Mouse (Mus musculus): ENCODE data around the gene Sept6. TPM values are rescaled to one million over a fixed set of nuclear protein-coding genes. Genes with fewer than 3 reads are reported as not detected.

The Sept6 gene
- polyA plus RNA-seq, 1 experiment from 2014 or later, result 65.5 TPM

DNA sequence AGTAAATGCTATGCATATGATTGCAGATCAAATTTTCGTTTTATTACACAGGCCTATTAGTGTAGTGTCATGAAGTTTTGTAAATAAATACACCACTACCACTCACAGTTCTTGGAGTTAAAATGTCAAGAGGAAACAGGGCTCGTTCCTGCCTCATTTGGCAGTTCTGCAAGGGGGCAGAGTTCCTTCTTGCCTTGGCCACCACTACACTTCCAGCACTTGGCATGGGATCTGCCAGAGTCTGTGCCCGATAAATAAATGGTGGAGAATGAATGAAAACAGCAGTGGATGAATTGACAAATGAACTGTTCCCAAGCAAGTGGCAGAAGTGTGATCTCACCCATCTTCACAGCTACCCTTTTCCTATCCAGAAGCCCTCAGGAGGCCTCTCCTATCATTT, 6.6 kb downstream of the Sept6 start:
- H3K27me3 ChIP-seq (replicated peaks), result no peaks in the 10 kb centered on the region
- 70% methylated on average over 3 of the region's 3 CpGs for WGBS
- no peak overlapping the region for H3K9ac ChIP-seq
- no peak overlapping the region for H3K4me2 ChIP-seq (replicated peaks)
- no peak for ATAC-seq (ENCODE audit: low FRiP score, low read depth)
- no peak overlapping the region for H3K4me3 ChIP-seq
- no peaks in the 10 kb centered on the region for H3K36me3 ChIP-seq
- no peak overlapping the region for H3K27ac ChIP-seq
- no peaks in the 10 kb centered on the region for H3K9me3 ChIP-seq
- H3K4me1 ChIP-seq, result 0 out of 2 replicates have a peak, but pooled peaks cover 3% of the 10 kb centered on the region

DNA sequence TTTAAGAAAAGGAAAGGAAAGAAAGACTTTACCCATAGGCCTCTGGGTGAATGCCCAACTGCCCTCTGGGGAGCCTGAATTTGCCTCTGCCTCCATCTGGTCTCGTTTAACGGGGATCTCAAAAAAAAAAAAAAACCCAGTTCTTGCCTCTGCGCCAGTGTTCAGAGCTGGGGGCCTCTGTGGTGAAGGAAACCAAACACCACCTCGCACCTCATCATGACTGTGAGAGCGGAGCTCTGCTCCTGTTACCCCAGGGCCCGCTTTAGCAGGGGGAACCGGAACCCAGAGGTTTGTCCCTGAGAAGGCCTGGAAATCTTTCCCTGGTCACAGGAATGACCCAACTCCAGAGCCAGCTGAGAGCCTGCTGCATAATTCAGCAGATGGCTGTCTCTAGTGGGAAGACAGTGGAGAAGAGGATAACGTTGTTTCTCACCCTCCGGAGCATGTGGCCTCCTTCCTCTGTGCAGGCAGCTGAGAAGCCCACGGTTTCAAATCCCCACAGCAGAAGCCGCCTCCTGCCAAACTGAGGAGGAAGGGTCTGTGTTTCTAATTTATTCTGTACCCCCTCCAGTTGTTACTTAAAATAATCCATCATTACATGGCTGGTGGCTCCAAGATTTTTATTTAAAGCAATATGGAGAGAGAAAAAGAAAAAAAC, 7.8 kb downstream of the Sept6 start:
- no peak for ATAC-seq (ENCODE audit: low FRiP score, low read depth)
- Histone ChIP-seq H3K4me3 (no peak overlapping the region), H3K4me2 (replicated peaks) (peak overlapping the region; percentile 7; the same call in 1 of the 2 replicates), H3K27me3 (replicated peaks) (no peaks in the 10 kb centered on the region), H3K9ac (no peak overlapping the region), H3K36me3 (no peaks in the 10 kb centered on the region), H3K9me3 (no peaks in the 10 kb centered on the region), H3K27ac (no peak overlapping the region), H3K4me1 (0 out of 2 replicates have a peak, but pooled peaks cover 3% of the 10 kb centered on the region)
- 62% methylated on average over 11 of the region's 11 CpGs for WGBS

DNA sequence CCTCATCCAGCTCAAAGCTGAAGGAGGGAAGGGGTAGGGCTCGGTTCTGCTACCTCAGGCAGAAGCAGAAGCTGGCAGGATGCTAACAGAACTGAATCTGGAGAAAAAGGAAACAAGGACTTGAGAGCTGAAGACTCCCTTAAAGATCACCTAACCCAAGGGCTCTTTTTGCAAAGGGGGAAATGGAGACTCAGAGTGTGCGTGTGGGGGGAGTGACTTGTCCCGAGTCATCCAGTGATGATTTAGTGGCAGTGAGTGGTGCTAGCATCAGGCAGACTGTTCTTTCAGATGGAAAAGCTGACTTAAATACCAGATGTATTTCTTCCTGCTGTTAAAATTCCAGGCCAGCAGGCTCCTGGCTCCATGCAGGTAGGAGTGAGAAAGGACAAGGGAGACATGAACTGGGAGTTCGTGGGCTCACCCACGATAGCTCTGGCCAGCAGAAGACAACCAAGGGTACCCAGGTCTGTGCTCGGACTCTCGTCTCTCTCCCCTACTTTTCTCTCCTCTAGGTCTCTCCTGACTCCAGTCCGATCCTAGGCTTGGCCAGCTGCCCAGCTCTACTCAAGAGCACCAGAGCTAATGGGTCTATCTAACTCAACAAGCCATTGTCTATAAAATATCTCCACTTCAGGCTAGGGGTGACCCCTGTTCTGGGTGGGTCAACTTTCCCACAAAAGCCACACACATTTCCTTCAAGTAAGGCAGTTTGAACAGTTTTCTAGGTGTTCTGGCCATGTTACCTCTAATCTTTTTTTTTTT, 8.5 kb downstream of the Sept6 start:
- no peak overlapping the region for H3K4me3 ChIP-seq
- ATAC-seq (ENCODE audit: low FRiP score, low read depth), result no peak
- H3K9ac ChIP-seq, result no peak overlapping the region
- 61% methylated on average over 8 of the region's 8 CpGs for WGBS
- 0 out of 2 replicates have a peak, but pooled peaks cover 3% of the 10 kb centered on the region for H3K4me1 ChIP-seq
- no peak overlapping the region for H3K27ac ChIP-seq
- no peaks in the 10 kb centered on the region for H3K9me3 ChIP-seq
- H3K4me2 ChIP-seq (replicated peaks), result no peak overlapping the region
- H3K27me3 ChIP-seq (replicated peaks), result no peaks in the 10 kb centered on the region
- H3K36me3 ChIP-seq, result no peaks in the 10 kb centered on the region

DNA sequence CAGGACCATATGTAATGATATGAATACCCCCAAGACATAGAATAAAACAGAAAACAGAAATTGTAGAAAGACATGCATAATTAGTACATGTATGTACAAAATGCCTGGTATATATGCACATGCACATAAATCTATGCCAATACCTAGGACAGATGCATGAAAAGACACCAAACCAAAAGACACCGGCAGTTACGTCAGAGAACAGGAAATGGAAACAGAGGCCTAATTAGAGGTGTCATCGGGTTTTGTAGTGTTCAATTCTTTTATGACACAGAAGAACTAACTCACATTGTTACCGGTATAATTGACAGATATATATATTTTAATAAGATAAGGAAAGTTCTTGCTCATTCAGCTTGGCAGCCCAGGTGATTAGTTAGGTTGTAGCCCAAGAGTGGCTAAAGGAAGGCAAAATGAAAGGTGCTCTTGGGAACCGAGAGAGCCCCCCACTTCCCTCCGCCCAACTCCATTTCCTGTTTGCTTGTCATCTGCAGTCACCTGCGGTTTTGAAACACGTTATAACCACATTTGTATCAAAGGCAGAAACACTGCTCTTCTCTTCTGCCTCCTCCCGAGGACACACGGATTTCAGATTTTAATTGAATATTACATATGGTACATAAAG, 10.9 kb downstream of the Sept6 start:
- Histone ChIP-seq H3K4me2 (replicated peaks) (no peak overlapping the region), H3K27me3 (replicated peaks) (no peaks in the 10 kb centered on the region)
- 86% methylated on average over 10 of the region's 10 CpGs for WGBS

DNA sequence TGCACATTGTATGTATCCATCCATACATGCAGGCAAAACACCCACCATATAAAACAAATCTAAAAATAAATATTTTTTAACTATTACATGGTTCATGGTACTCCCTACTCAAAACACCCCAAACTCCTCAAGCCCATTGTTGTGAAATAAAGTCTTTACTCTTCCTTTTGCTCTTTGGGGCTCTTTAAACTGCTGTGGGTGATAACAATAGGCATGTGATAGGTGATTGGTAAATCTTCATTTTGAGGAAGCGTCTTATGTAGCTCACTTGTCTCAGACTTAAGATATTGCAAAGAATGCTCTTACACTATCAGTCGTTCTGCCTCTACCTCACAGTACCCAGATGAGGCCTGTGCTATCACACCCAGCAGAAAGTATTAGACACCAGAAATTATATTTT, 13.7 kb downstream of the Sept6 start:
- Histone ChIP-seq H3K9me3 (no peaks in the 10 kb centered on the region), H3K27me3 (replicated peaks) (no peaks in the 10 kb centered on the region), H3K4me1 (no peaks in the 10 kb centered on the region), H3K4me3 (no peak overlapping the region), H3K27ac (no peak overlapping the region), H3K9ac (no peak overlapping the region), H3K36me3 (no peaks in the 10 kb centered on the region), H3K4me2 (replicated peaks) (no peak overlapping the region)
- 85% methylated on average over 2 of the region's 2 CpGs for WGBS
- ATAC-seq (ENCODE audit: low FRiP score, low read depth), result no peak

More for the DNA sequence above, 10.9 kb downstream of the Sept6 start:
- Histone ChIP-seq H3K36me3 (no peaks in the 10 kb centered on the region), H3K4me1 (0 out of 2 replicates have a peak, but pooled peaks cover 3% of the 10 kb centered on the region), H3K9me3 (no peaks in the 10 kb centered on the region), H3K4me3 (no peak overlapping the region), H3K27ac (no peak overlapping the region), H3K9ac (no peak overlapping the region)
- no peak for ATAC-seq (ENCODE audit: low FRiP score, low read depth)

DNA sequence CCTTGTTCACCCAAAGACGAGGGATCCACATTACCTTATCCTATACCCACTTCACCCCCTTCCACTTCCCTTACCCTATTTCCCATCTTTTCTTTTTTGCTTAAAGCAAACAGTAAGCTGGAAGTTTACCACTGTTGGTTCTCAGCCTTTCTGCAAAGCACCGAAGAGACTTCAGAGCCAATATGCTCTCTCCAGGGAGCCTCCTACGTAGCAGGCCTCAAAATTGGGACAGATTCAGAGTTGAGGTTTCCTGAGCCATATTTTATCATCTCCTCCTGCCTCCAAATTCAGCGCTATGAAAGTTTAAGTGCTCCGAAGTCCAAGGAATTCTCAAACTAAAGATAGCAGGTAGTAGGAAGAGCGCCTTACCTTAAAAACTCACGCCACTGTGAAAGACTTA, 14.6 kb downstream of the Sept6 start:
- H3K4me3 ChIP-seq, result no peak overlapping the region
- no peak overlapping the region for H3K9ac ChIP-seq
- H3K4me2 ChIP-seq (replicated peaks), result no peak overlapping the region
- WGBS, result 89% methylated on average over 7 of the region's 7 CpGs
- H3K36me3 ChIP-seq, result no peaks in the 10 kb centered on the region
- H3K27ac ChIP-seq, result no peak overlapping the region
- no peaks in the 10 kb centered on the region for H3K4me1 ChIP-seq
- H3K9me3 ChIP-seq, result no peaks in the 10 kb centered on the region
- H3K27me3 ChIP-seq (replicated peaks), result no peaks in the 10 kb centered on the region
- no peak for ATAC-seq (ENCODE audit: low FRiP score, low read depth)

DNA sequence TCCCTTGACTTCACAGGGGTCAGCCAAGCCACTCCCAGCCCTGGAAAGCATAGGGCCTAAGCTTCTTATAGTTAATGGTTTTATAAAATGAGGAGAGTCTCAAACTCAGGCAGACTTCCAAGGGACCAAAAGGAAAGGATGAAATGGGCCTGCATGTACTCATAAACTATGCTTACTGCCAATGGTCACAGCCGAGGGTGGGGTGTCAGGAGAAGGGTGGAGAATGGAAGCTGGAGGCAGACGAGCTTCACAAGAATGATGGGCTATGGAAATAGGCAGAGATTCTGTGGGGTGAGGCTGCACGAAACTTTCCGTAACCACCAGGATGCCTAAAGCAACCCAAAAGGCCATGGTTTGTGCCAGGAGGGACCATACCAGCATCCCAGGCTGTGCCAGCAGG, 15.3 kb downstream of the Sept6 start:
- Histone ChIP-seq H3K4me2 (replicated peaks) (no peak overlapping the region), H3K27me3 (replicated peaks) (no peaks in the 10 kb centered on the region), H3K36me3 (no peaks in the 10 kb centered on the region), H3K9me3 (no peaks in the 10 kb centered on the region), H3K4me1 (no peaks in the 10 kb centered on the region), H3K4me3 (no peak overlapping the region), H3K27ac (no peak overlapping the region), H3K9ac (no peak overlapping the region)
- WGBS, result 88% methylated on average over 4 of the region's 4 CpGs
- no peak for ATAC-seq (ENCODE audit: low FRiP score, low read depth)

DNA sequence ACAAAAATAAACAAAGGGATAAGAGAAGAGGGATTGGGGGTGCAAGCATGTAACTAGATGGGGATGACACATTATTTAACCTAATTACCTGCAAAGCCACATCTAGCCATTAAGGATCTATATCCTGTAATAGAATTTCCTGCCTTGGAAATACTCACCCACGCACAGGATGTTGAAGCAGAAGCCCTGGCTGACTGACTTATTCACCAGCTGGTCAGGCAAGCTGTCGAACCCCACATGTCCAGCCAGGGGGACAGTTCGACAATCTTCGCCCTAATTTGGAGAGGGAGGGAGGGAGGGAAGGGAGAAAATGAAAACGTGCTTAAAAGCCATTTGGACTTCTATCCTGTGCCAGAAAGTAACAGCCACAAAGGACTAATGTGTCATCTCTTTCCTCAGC, 16.7 kb downstream of the Sept6 start:
- H3K27ac ChIP-seq, result no peak overlapping the region
- ATAC-seq (ENCODE audit: low FRiP score, low read depth), result no peak
- H3K27me3 ChIP-seq (replicated peaks), result no peaks in the 10 kb centered on the region
- H3K36me3 ChIP-seq, result no peaks in the 10 kb centered on the region
- WGBS, result 76% methylated on average over 5 of the region's 5 CpGs
- H3K4me2 ChIP-seq (replicated peaks), result no peak overlapping the region
- H3K9me3 ChIP-seq, result no peaks in the 10 kb centered on the region
- H3K4me3 ChIP-seq, result no peak overlapping the region
- no peak overlapping the region for H3K9ac ChIP-seq
- no peaks in the 10 kb centered on the region for H3K4me1 ChIP-seq

DNA sequence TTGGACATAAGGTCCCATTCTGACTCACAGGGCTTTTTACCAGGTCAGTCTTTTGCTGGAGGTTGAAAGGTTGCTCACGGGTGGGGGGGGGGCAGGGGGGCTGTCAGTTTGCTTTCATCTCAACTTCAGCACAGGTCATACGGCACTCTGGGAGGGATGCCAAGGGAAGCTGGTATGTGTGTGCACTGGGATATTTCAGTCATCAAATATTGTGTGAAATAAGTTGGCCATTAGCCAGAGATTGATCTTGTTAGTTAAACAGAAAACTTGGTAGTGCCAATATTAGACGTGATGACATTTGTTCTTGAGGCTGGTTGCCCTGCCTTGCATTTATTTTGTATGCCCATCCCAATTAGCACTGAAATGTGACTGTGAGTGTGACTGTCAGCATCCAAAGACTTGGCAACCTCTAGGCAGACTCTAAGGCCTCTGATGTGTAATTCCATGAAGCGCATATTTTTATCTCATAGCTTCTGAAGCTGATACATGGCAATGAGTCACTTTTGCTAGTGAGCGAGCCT, 18.6 kb downstream of the Sept6 start:
- Histone ChIP-seq H3K9ac (no peak overlapping the region), H3K4me1 (no peaks in the 10 kb centered on the region), H3K27ac (no peak overlapping the region), H3K36me3 (no peaks in the 10 kb centered on the region), H3K9me3 (no peaks in the 10 kb centered on the region), H3K27me3 (replicated peaks) (no peaks in the 10 kb centered on the region), H3K4me3 (no peak overlapping the region), H3K4me2 (replicated peaks) (no peak overlapping the region)
- ATAC-seq (ENCODE audit: low FRiP score, low read depth), result no peak
- 83% methylated on average over 5 of the region's 5 CpGs for WGBS

DNA sequence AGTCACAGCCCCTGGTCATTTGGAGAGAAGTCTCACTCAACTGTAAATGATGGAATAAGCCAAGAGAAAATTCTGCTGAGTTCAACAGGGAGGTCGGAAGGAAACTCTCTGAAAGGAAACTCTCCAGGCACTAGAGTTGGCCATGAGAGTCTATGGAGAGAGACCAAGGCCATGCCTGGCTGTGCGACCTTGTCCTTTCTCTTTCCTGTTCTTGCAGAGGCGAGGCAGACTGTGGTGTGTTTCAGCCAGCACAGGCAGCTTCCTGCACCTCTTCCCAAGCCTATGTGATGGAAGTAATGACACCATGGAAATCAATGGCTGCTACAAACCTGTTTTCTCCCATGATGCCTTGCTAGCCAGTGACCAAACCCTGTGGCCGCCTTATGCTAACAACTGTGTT, 20.4 kb downstream of the Sept6 start:
- H3K4me2 ChIP-seq (replicated peaks), result no peak overlapping the region
- 84% methylated on average over 4 of the region's 4 CpGs for WGBS

DNA sequence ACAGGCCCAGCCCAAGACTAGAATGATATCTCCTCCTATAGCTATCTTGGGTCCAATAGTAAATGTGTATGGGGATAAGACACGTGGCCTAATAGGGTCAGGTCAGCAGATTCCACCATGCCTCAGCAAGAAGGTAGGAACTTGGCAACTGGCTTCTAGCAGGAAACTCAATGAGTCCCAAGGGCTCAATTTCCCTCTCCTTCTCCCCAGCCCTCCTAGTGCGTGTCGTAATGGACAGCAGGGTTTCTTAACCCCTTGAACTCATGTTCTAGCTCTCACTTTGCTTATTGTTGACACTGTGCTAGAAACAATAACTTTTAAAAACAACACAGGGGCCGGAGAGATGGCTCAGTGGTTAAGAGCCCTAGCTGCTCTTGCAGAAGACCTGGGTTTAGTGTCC, 22.1 kb downstream of the Sept6 start:
- no peak for ATAC-seq (ENCODE audit: low FRiP score, low read depth)
- no peak overlapping the region for H3K4me2 ChIP-seq (replicated peaks)
- 59% methylated on average over 4 of the region's 4 CpGs for WGBS

More for the DNA sequence above, 20.4 kb downstream of the Sept6 start:
- Histone ChIP-seq H3K27ac (no peak overlapping the region), H3K9ac (no peak overlapping the region), H3K4me3 (no peak overlapping the region), H3K36me3 (no peaks in the 10 kb centered on the region), H3K4me1 (no peaks in the 10 kb centered on the region), H3K9me3 (no peaks in the 10 kb centered on the region), H3K27me3 (replicated peaks) (no peaks in the 10 kb centered on the region)
- ATAC-seq (ENCODE audit: low FRiP score, low read depth), result no peak

DNA sequence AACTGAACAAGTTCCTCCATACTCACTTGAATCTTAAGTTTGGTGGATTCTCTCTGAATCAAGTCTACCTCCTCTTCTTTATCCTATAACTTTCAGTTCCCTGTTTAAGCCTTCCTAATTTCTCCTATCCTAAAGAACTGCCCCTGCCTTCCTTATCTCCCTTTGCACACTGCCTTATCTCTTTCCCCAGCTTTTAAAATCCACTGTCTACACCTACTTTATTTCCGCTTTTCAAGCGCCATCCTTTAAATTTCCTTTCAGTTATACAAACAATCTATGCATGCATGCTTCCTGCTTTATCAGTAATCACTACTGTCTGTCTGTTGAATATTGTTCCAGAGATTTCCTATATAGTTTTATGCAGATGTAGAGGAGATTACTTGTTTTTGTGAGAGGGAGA, 34.9 kb downstream of the Sept6 start:
- Histone ChIP-seq H3K9me3 (no peaks in the 10 kb centered on the region), H3K27ac (no peak overlapping the region), H3K27me3 (replicated peaks) (no peaks in the 10 kb centered on the region), H3K4me1 (no peaks in the 10 kb centered on the region), H3K9ac (no peak overlapping the region), H3K36me3 (0 out of 2 replicates have a peak, but pooled peaks cover 3% of the 10 kb centered on the region), H3K4me2 (replicated peaks) (no peak overlapping the region), H3K4me3 (no peak overlapping the region)
- no peak for ATAC-seq (ENCODE audit: low FRiP score, low read depth)
- WGBS, result 95% methylated on average over 2 of the region's 2 CpGs

More for the DNA sequence above, 22.1 kb downstream of the Sept6 start:
- no peak overlapping the region for H3K27ac ChIP-seq
- no peaks in the 10 kb centered on the region for H3K27me3 ChIP-seq (replicated peaks)
- no peak overlapping the region for H3K9ac ChIP-seq
- no peaks in the 10 kb centered on the region for H3K36me3 ChIP-seq
- no peak overlapping the region for H3K4me3 ChIP-seq
- H3K4me1 ChIP-seq, result no peaks in the 10 kb centered on the region
- no peaks in the 10 kb centered on the region for H3K9me3 ChIP-seq
